Mouse (Mus musculus) neural tube, embryonic 12.5 days (tissue): ENCODE measurements around the gene Nkiras2. TPM values are rescaled to one million over a fixed set of nuclear protein-coding genes. Genes with fewer than 3 reads are reported as not detected.

Source experiments
- ATAC-seq: fragments of 200-750 bp; cut with Nextera tagmentation; 2 replicates; pipeline ENCODE4 v1.8.0; 2017; ENCODE audit warnings: low read depth, mild to moderate bottlenecking, moderate TSS enrichment, moderate library complexity; ENCODE audit not compliant: low FRiP score
- H3K27ac ChIP-seq: fragments of 300-500 bp; sonication (generic); 2 replicates; pipeline ENCODE4 v1.5.1; 2016
- H3K27me3 ChIP-seq: fragments of 300-500 bp; sonication (generic); replicated peaks from 2 replicates; pipeline ENCODE4 v1.6.1; 2016; ENCODE audit warnings: mild to moderate bottlenecking
- H3K36me3 ChIP-seq: fragments of 300-500 bp; sonication (generic); 2 replicates; pipeline ENCODE4 v1.6.1; 2016; ENCODE audit warnings: mild to moderate bottlenecking
- H3K4me1 ChIP-seq: fragments of 300-500 bp; sonication (generic); 2 replicates; pipeline ENCODE4 v1.6.1; 2016
- H3K4me2 ChIP-seq: fragments of 300-500 bp; sonication (generic); replicated peaks from 2 replicates; pipeline ENCODE4 v1.6.1; 2016; ENCODE audit warnings: mild to moderate bottlenecking
- H3K4me3 ChIP-seq: fragments of 300-500 bp; sonication (generic); 2 replicates; pipeline ENCODE4 v1.5.1; 2016
- H3K9ac ChIP-seq: fragments of 300-500 bp; sonication (generic); 2 replicates; pipeline ENCODE4 v1.6.1; 2016; ENCODE audit warnings: mild to moderate bottlenecking
- H3K9me3 ChIP-seq: fragments of 300-500 bp; sonication (generic); 2 replicates; pipeline ENCODE4 v1.6.1; 2016; ENCODE audit warnings: mild to moderate bottlenecking
- WGBS: fragments of 180-500 bp; shearing (Covaris S2); methylation state at CpG from one replicate; pipeline ENCODE4 v1.1.7; 2016; 5-methylcytosine and 5-hydroxymethylcytosine counted together
- polyA plus RNA-seq: library from polyadenylated mRNA; unstranded; fragments of >200 nt; fragmentation: Nextera tagmentation; extraction: Ambion mirVana; gene quantifications from 2 replicates; pipeline ENCODE4 v1.2.1, GENCODE M21; 2016

Gene Nkiras2
- 101 and 106 TPM in 2 replicates for polyA plus RNA-seq

- Histone ChIP-seq H3K4me3 (peak within 1 kb of the TSS; percentile 89), H3K9me3 (no peaks in the 10 kb centered on the region), H3K36me3 (no peaks in the 10 kb centered on the region), H3K27me3 (no peaks in the 10 kb centered on the region), H3K4me1 (peaks cover 18% of the 10 kb centered on the region), H3K4me2 (peak within 1 kb of the TSS; percentile 87), H3K9ac (peak within 1 kb of the TSS; percentile 89), H3K27ac (peak within 1 kb of the TSS; percentile 86)
- peak; percentile 69 for ATAC-seq
- WGBS: under 1% methylated on average over 36 of the region's 36 CpGs
Observed at GRCm38 (mm10) chr11:100618761-100619484, at the start of gene Nkiras2. Gene Nkiras2 (plus strand): TSS chr11:100619244.

GRCm38 (mm10) chr11:100569789-100570188 is 49.3 kb upstream of the Nkiras2 start:
- Histone ChIP-seq H3K9ac (no peak overlapping the region), H3K4me1 (0 out of 2 replicates have a peak, but pooled peaks cover 10% of the 10 kb centered on the region), H3K27ac (no peak overlapping the region), H3K4me2 (no peak overlapping the region), H3K36me3 (no peaks in the 10 kb centered on the region), H3K9me3 (no peaks in the 10 kb centered on the region), H3K27me3 (peaks cover 4% of the 10 kb centered on the region; the same call in 1 of the 2 replicates), H3K4me3 (no peak overlapping the region)
- WGBS: 67% methylated on average over 9 of the region's 9 CpGs
- no peak for ATAC-seq

- 12% methylated on average over 8 of the region's 8 CpGs for WGBS
- H3K9ac ChIP-seq: 0 out of 2 replicates have a peak overlapping the region, but pooled peaks have one; percentile 14
- no peak overlapping the region; the same call in 1 of the 2 replicates for H3K4me3 ChIP-seq
- peaks cover 4% of the 10 kb centered on the region; the same call in 1 of the 2 replicates for H3K27me3 ChIP-seq
- H3K4me2 ChIP-seq: peak overlapping the region; percentile 60
- no peaks in the 10 kb centered on the region for H3K9me3 ChIP-seq
- H3K27ac ChIP-seq: no peak overlapping the region
- no peaks in the 10 kb centered on the region for H3K36me3 ChIP-seq
- peak; percentile 37; the same call in 1 of the 2 replicates for ATAC-seq
- peaks cover 18% of the 10 kb centered on the region for H3K4me1 ChIP-seq
Observed at GRCm38 (mm10) chr11:100570430-100571201, 48.4 kb upstream of the Nkiras2 start.

GRCm38 (mm10) chr11:100571202-100571567 is 47.9 kb upstream of the Nkiras2 start:
- Histone ChIP-seq H3K4me2 (peak overlapping the region; percentile 60), H3K4me1 (peaks cover 24% of the 10 kb centered on the region), H3K9ac (0 out of 2 replicates have a peak overlapping the region, but pooled peaks have one; percentile 14), H3K27me3 (peaks cover 4% of the 10 kb centered on the region; the same call in 1 of the 2 replicates), H3K36me3 (no peaks in the 10 kb centered on the region), H3K4me3 (no peak overlapping the region; the same call in 1 of the 2 replicates), H3K9me3 (no peaks in the 10 kb centered on the region), H3K27ac (no peak overlapping the region)
- 12% methylated on average over 16 of the region's 16 CpGs for WGBS
- no peak for ATAC-seq

GRCm38 (mm10) chr11:100574188-100574587 is 44.9 kb upstream of the Nkiras2 start:
- 93% methylated on average over 3 of the region's 3 CpGs for WGBS

GRCm38 (mm10) chr11:100574708-100575483 is 44.1 kb upstream of the Nkiras2 start, which contains the start of gene Cnp:
Gene Cnp (plus strand): TSS chr11:100574904.
- no peak within 1 kb of the TSS for H3K27ac ChIP-seq
- peaks cover 13% of the 10 kb centered on the region for H3K36me3 ChIP-seq
- H3K4me3 ChIP-seq: peak within 1 kb of the TSS; percentile 57
- H3K4me1 ChIP-seq: peaks cover 24% of the 10 kb centered on the region
- H3K27me3 ChIP-seq: peaks cover 4% of the 10 kb centered on the region; the same call in 1 of the 2 replicates
- H3K9ac ChIP-seq: peak within 1 kb of the TSS; percentile 70
- WGBS: 3% methylated on average over 47 of the region's 47 CpGs
- peak; percentile 51; the same call in 1 of the 2 replicates for ATAC-seq
- peak within 1 kb of the TSS; percentile 93 for H3K4me2 ChIP-seq
- no peaks in the 10 kb centered on the region for H3K9me3 ChIP-seq

More at GRCm38 (mm10) chr11:100574188-100574587, 44.9 kb upstream of the Nkiras2 start:
- Histone ChIP-seq H3K4me1 (peaks cover 24% of the 10 kb centered on the region), H3K27me3 (peaks cover 4% of the 10 kb centered on the region; the same call in 1 of the 2 replicates), H3K9me3 (no peaks in the 10 kb centered on the region), H3K36me3 (peaks cover 6% of the 10 kb centered on the region), H3K27ac (no peak overlapping the region), H3K4me3 (peak overlapping the region; percentile 57; the same call in 1 of the 2 replicates), H3K4me2 (peak overlapping the region; percentile 93), H3K9ac (no peak overlapping the region)
- ATAC-seq: no peak

- ATAC-seq: 0 out of 2 replicates have a peak, but pooled peaks have one; percentile 33
- no peaks in the 10 kb centered on the region for H3K9me3 ChIP-seq
- no peak overlapping the region for H3K27ac ChIP-seq
- H3K4me3 ChIP-seq: peak overlapping the region; percentile 57
- H3K36me3 ChIP-seq: peaks cover 19% of the 10 kb centered on the region
- peaks cover 24% of the 10 kb centered on the region for H3K4me1 ChIP-seq
- peak overlapping the region; percentile 70 for H3K9ac ChIP-seq
- H3K27me3 ChIP-seq: peaks cover 4% of the 10 kb centered on the region; the same call in 1 of the 2 replicates
- 28% methylated on average over 2 of the region's 2 CpGs for WGBS
- H3K4me2 ChIP-seq: peak overlapping the region; percentile 93
Observed at GRCm38 (mm10) chr11:100575484-100575855, 43.6 kb upstream of the Nkiras2 start.

- H3K4me2 ChIP-seq: peak overlapping the region; percentile 93
- H3K27ac ChIP-seq: no peak overlapping the region
- H3K27me3 ChIP-seq: peaks cover under 1% of the 10 kb centered on the region; the same call in 1 of the 2 replicates
- peaks cover 16% of the 10 kb centered on the region for H3K4me1 ChIP-seq
- no peaks in the 10 kb centered on the region for H3K9me3 ChIP-seq
- H3K36me3 ChIP-seq: peaks cover 27% of the 10 kb centered on the region
- no peak overlapping the region for H3K9ac ChIP-seq
- 76% methylated on average over 21 of the region's 21 CpGs for WGBS
- no peak for ATAC-seq
- H3K4me3 ChIP-seq: no peak overlapping the region
Observed at GRCm38 (mm10) chr11:100576256-100576655, 42.8 kb upstream of the Nkiras2 start.

GRCm38 (mm10) chr11:100577852-100578599 is 41.0 kb upstream of the Nkiras2 start:
- H3K27ac ChIP-seq: no peak overlapping the region
- no peak for ATAC-seq
- no peak overlapping the region for H3K4me2 ChIP-seq
- no peaks in the 10 kb centered on the region for H3K27me3 ChIP-seq
- no peak overlapping the region for H3K4me3 ChIP-seq
- 82% methylated on average over 8 of the region's 8 CpGs for WGBS
- peaks cover 15% of the 10 kb centered on the region for H3K4me1 ChIP-seq
- no peak overlapping the region for H3K9ac ChIP-seq
- H3K36me3 ChIP-seq: peaks cover 44% of the 10 kb centered on the region
- H3K9me3 ChIP-seq: no peaks in the 10 kb centered on the region

GRCm38 (mm10) chr11:100579116-100579799 is 39.8 kb upstream of the Nkiras2 start:
- Histone ChIP-seq H3K27me3 (no peaks in the 10 kb centered on the region), H3K9ac (no peak overlapping the region), H3K4me1 (peaks cover 15% of the 10 kb centered on the region), H3K36me3 (peaks cover 57% of the 10 kb centered on the region), H3K4me2 (no peak overlapping the region), H3K27ac (no peak overlapping the region), H3K4me3 (no peak overlapping the region), H3K9me3 (no peaks in the 10 kb centered on the region)
- 95% methylated on average over 9 of the region's 9 CpGs for WGBS
- ATAC-seq: no peak
